Mouse (Mus musculus) B cell, adult 2 months (primary cell): ENCODE data around the gene Gm17949.

Experiments used
- DNase-seq, 2 experiments: peaks; one replicate each; pipeline ENCODE4 v3.0.0; 2022

Gm17949 gene

DNA sequence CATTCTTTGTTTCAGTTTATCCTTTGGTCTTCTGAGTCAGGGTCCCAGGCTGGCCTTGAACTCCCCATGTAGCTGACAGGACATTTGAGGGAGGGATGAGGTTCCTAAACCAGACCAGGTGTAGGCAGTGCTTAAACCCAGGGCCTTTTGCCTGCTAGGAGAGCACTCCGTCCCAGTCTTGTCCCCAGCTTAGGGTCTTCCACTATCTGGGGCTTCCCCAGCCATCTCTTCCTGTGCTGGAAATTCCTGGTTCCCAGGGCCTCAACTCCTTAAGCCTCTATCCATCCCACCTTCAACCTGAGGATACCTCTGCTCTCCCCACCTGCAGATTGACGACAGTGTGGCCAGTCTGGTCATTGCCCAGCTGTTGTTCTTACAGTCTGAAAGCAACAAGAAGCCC, 20.3 kb upstream of the Gm17949 start:
- no peak for DNase-seq

DNA sequence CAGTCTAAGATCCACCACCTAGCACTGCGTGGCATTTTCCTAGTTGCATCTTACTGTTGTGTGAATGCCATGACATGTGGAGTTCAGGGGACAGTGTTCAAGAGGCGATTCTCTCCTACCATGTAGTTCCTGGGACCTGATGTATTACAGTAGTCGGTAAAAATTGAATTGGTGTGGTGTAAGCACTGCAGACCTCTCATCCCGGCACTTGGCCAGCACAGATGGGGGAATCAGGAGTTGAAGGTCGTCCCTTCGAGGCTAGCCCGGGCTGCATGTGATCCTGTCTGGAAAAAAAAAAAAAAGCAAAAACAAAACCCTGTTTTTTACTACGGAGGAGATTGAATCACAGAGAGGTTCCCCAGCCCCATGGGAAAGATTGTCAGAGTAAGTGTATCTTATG, 16.2 kb upstream of the Gm17949 start:
- DNase-seq = no peak

GRCm38 (mm10) chr17:56996506-56996905, 14.8 kb upstream of the Gm17949 start:
- no peak for DNase-seq

GRCm38 (mm10) chr17:56997029-56997667, 14.1 kb upstream of the Gm17949 start, which contains the start of gene Alkbh7:
TSS of gene Alkbh7 (plus strand) at chr17:56997339.
- peak; percentile 93 to 96 for DNase-seq

DNA sequence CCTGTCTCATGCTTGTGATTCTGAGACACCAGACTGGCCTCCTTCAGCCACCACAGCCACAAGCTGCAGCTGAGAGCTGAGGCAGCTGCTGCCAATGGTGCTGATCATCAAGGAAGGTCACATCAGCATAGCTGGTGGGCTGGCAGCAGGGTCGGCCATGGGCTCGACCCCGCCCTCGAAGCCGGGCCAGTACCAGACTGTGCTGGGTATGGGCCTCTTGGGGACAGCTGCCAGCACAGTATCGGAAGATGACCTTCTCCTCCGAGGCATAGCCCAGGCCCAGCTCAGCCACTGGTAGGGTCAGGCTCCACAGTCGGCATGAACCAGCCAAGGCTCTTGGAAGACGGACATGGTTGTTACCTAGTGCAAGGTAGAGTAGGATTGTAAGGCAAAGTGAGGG, 11.9 kb upstream of the Gm17949 start:
- DNase-seq = no peak

DNA sequence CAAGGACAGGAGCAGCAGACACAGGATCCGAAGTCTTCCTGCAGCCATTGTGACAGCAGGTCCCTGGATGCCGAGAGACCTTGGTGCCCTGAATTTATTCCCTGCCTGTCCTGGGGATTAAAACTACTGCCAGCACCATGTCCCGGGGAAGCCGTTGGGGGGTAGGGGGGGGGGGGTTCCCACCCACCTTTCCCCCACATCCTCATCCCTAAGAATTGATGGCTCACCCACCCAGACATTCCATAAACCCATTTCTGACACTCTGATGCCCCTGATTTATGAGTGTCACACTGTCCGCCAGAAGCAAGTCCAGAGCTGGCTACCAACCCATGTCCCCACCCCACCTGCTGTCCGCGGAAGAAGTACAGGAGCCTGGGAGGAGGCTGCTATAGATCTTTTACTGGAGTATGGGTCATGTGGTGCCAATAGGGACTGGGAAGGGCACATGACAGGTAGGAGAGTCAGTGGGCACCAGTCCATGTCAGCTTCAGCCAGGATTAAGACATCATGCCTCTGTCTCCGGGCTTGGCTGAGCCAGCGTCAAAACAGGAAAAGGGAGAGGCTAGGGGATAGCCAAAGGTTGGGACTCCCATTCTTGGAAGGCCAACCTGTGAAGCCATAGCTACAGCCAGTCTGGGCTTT, 11.2 kb upstream of the Gm17949 start, which contains the start of gene Pspn:
Gene Pspn (minus strand): TSS at position 51 of the 642 bp plus-strand sequence.
- no peak for DNase-seq

- DNase-seq = no peak
These were observed 10.0 kb upstream of the Gm17949 start for GRCm38 (mm10) chr17:57001228-57001627.

DNA sequence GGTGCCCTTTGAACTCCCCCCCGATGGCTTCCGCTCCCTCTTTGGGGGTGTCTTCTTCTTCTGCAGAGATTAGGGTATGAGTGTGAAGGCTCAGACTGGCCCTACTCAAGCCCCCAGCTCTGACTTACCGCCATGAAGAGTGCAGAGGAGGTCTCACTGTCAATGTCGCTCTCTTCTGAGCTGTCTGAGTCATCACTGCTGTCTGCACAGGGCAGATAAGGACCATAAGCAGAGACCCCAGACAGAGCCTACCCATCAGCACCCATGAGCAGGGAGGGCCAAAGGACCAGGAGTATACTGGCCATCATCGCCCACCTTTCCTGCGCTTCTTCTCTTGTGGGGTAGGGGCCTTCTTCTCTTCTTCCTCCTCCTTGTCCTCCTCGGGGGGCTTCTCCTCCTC, 7.3 kb upstream of the Gm17949 start:
- DNase-seq = no peak

- no peak for DNase-seq
These were observed 3.9 kb upstream of the Gm17949 start for GRCm38 (mm10) chr17:57007137-57007905.

DNA sequence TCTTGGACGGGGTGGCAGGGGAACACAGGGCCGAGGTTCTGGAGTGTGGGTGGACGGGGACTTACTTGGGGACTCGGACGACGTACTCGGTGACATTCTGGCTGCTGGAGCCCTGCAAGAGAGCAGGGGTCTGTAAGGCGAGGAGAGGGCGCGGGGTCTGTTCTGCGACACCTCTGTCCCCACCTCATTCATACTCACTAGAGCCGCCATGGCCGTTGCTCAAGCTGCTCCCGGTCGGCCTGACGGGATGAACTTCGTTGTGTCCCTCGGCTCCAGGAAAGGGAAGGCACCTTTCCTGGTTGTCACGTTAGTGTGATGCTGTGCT, 396 bp upstream of the Gm17949 start:
- DNase-seq = no peak

GRCm38 (mm10) chr17:57012245-57012795, 1.1 kb downstream of the Gm17949 start:
- DNase-seq = no peak

- no peak for DNase-seq
These were observed 8.4 kb downstream of the Gm17949 start for GRCm38 (mm10) chr17:57019693-57020092.

DNA sequence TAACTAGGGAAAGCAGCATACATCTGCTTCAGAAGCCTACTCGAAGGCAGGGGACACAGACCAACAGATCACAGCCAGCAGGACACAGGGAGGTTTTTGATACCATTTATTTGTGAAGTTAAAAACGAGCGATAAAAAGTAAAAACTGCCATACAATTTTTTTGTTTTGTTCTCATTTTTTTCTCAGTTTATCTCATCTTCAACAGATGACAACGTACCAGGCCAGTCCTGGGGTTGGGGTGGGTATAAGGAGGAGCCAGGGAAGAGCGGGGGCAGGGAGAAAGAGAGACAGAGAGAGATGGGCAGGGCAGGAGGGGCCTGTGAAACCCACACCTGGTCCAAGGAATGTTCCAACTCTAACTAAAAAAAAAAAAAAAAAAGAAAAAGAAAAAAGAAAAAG, 9.7 kb downstream of the Gm17949 start:
- no peak for DNase-seq

- no peak for DNase-seq
These were observed 16.2 kb downstream of the Gm17949 start for GRCm38 (mm10) chr17:57027471-57027870.

DNA sequence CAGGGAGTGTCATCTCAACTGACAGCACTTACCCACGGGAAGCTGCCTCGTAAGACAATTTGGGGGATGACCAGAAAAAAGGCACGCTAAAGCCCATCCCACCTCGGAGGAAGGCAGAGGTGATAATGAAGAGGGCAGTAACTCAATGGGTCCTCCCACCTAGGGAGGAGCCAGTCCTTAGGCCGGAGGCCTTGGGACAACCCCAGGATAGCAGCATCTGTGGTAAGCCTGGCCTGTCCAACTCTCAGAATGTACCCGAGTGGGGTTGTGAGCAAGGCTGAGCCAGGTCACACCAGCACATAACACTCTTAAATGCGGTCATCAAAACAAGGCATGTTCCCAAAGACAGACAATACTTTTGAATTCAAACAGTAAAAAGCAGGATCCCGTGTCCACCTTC, 18.4 kb downstream of the Gm17949 start:
- no peak for DNase-seq

GRCm38 (mm10) chr17:57030931-57031660, 19.8 kb downstream of the Gm17949 start, which contains the start of gene Khsrp:
TSS of gene Khsrp (minus strand) at chr17:57031522.
- peak; percentile 44 to 52 for DNase-seq

DNA sequence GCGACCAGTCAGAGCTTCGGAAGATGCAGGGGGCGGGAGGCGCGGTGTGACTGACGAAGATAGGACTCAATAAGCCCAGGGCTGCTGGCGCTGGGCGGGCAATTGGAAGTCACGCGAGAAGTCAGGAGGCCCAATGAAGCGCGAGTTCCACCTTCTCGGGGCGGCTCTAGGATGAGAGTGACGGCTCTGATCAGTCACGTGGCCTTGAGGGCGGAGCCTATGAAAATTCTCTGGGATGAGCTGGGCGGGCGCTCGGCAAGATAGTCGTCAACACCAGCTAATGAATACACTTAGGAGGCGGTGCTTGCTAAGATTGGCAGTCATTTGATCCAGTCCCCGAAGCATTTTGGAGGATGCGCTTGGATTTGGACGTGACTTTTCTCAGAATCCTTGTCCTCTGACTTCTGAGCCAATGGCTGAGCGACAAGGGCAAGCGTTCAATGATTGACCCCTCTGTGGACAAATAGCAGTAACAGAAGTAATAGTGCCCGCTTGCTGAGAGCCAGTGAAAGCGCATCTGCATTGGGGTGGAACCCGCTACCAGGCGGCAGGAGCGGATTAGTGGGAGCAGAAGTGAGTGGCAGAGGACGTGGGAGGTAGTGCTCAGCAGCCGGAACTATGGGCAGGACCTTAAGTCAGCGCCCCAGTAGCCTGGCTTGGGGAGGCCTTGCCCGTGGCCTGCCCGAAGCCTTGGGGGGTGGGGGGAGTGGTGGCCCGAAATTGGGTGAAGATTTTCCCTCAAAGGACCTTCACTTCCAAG, 20.6 kb downstream of the Gm17949 start:
- peak; percentile 98 to 99 for DNase-seq

- DNase-seq = peak; percentile 11 to 17
These were observed 21.6 kb downstream of the Gm17949 start for GRCm38 (mm10) chr17:57032854-57033253.

GRCm38 (mm10) chr17:57038978-57039377, 27.7 kb downstream of the Gm17949 start:
- peak; percentile 30 to 40 for DNase-seq

GRCm38 (mm10) chr17:57041554-57041953, 30.3 kb downstream of the Gm17949 start, which contains the start of gene Slc25a41:
TSS of gene Slc25a41 (minus strand) at chr17:57041654.
- DNase-seq = no peak

GRCm38 (mm10) chr17:57047406-57047805, 36.1 kb downstream of the Gm17949 start:
- DNase-seq = no peak

DNA sequence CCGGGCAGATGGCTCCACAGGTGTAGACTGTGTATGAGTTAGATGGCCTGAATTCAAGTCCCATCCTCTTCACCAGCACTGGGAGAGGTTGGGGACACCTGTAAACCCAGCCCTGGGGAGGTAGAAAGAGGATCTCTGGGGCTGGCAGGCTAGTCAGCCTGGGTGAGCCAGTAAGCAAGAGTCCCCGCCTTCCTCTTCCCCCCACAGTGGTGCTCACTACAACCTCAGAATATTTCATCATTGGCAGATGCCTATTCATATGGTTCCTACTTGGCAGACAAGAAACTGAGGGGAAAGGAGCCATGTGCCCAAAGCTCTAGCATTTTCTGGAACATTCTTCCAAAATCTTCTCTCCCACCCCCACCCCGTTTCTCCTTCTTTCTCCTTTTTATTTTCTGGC, 37.5 kb downstream of the Gm17949 start:
- DNase-seq = no peak
